Comparison of ENCODE assay signal across 23 mouse cellular contexts in the genomic region with DNA sequence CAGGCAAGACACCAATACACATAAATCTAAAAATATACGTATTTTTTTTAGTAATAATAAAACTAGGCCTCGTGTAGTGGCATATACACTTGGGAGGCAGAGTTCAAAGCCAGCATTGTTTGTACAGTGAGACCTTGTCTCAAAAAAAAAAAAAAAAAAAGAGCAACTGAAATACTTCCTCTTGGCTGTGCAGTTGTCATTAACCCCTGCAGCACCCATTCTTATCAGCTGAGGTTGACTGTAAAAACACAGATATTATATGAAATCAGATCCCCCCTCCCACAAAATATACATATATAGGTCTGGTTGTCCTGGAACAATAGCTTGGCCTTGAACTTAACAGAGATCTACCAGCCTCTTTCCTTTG. TPM values are rescaled to one million over a fixed set of nuclear protein-coding genes. Genes with fewer than 3 reads are reported as not detected.
DNase-seq lines count a peak whose midpoint lies in the region; ATAC-seq and TF ChIP-seq lines count a peak whose summit lies in the region.
"Had no signal": no experiment of that assay in that cellular context is flagged by ENCODE, and none has a peak within 500 bp of the region (broad histone marks: within the 10 kb centered on the region; RNA-seq: fewer than 3 reads in every experiment).

No protein-coding gene starts in this region.

- 71% methylated on average over 2 of the region's 2 CpGs for WGBS in hindbrain, embryonic 13.5 days
- WGBS in hindbrain, embryonic 12.5 days = 52% methylated on average over 2 of the region's 2 CpGs
- WGBS in kidney, postnatal 0 days = 10% methylated on average over 2 of the region's 2 CpGs

- no peaks in the 10 kb centered on the region for H3K9me3 ChIP-seq in hindbrain, embryonic 13.5 days
- no peaks in the 10 kb centered on the region for H3K9me3 ChIP-seq in hindbrain, embryonic 12.5 days (replicated peaks)
- H3K9me3 ChIP-seq in kidney, postnatal 0 days (replicated peaks; ENCODE audit: low read length) = no peaks in the 10 kb centered on the region
- H3K9me3 ChIP-seq in MEL (replicated peaks; ENCODE audit: insufficient read depth, low read length) = no peaks in the 10 kb centered on the region
- H3K9me3 ChIP-seq: embryonic facial prominence, embryonic 13.5 days; forebrain, embryonic 12.5 days; G1E; heart, embryonic 15.5 days; hindbrain, embryonic 10.5 days had no signal

- H3K4me3 ChIP-seq in hindbrain, embryonic 13.5 days = no peak overlapping the region
- no peak overlapping the region for H3K4me3 ChIP-seq in hindbrain, embryonic 12.5 days
- H3K4me3 ChIP-seq in kidney, postnatal 0 days (replicated peaks; ENCODE audit: low read depth, low read length) = no peak overlapping the region
- H3K4me3 ChIP-seq in MEL (ENCODE audit: control insufficient read depth in 1 of 2, insufficient read depth in 1 of 2, low read depth in 2 of 2, low read length in 2 of 2) = no peak overlapping the region
- H3K4me3 ChIP-seq: embryonic facial prominence, embryonic 13.5 days; forebrain, embryonic 12.5 days; heart, adult 2 months; heart, embryonic 15.5 days; hindbrain, embryonic 10.5 days had no signal

- no peaks in the 10 kb centered on the region for H3K27me3 ChIP-seq in hindbrain, embryonic 13.5 days
- H3K27me3 ChIP-seq in hindbrain, embryonic 12.5 days = no peaks in the 10 kb centered on the region
- H3K27me3 ChIP-seq in kidney, postnatal 0 days (ENCODE audit: insufficient read depth, low read length) = no peaks in the 10 kb centered on the region
- H3K27me3 ChIP-seq in MEL (ENCODE audit: control insufficient read depth in 1 of 2, insufficient read depth in 2 of 2, low read length in 2 of 2) = no peaks in the 10 kb centered on the region
- H3K27me3 ChIP-seq: embryonic facial prominence, embryonic 13.5 days; forebrain, embryonic 12.5 days; heart, embryonic 15.5 days had no signal

- no peak overlapping the region for H3K4me2 ChIP-seq in hindbrain, embryonic 13.5 days
- H3K4me2 ChIP-seq in hindbrain, embryonic 12.5 days (replicated peaks) = no peak overlapping the region
- H3K4me2 ChIP-seq in kidney, postnatal 0 days (ENCODE audit: low read length) = no peak overlapping the region
- H3K4me2 ChIP-seq: embryonic facial prominence, embryonic 13.5 days; forebrain, embryonic 12.5 days; heart, embryonic 11.5 days; heart, embryonic 15.5 days had no signal

- TF ChIP-seq RAD21 in MEL (IDR thresholded peaks at IDR 0.05; ENCODE audit: low read depth, low read length) = no peak

- H3K36me3 ChIP-seq in hindbrain, embryonic 13.5 days = peaks cover 55% of the 10 kb centered on the region
- peaks cover 46% of the 10 kb centered on the region for H3K36me3 ChIP-seq in hindbrain, embryonic 12.5 days
- H3K36me3 ChIP-seq in kidney, postnatal 0 days (ENCODE audit: insufficient read depth, low read length) = peaks cover 22% of the 10 kb centered on the region
- H3K36me3 ChIP-seq in MEL (ENCODE audit: control insufficient read depth in 1 of 2, insufficient read depth in 2 of 2, low read length in 2 of 2) = peaks cover 7 to 14% of the 10 kb centered on the region in 2 experiments

- H3K9ac ChIP-seq in hindbrain, embryonic 13.5 days = 0 out of 2 replicates have a peak overlapping the region, but pooled peaks have one; percentile 15
- H3K9ac ChIP-seq in hindbrain, embryonic 12.5 days = no peak overlapping the region
- no peak overlapping the region for H3K9ac ChIP-seq in kidney, postnatal 0 days (ENCODE audit: low read depth, low read length)
- no peak overlapping the region for H3K9ac ChIP-seq in MEL (ENCODE audit: control insufficient read depth, low read depth, low read length, poor library complexity, severe bottlenecking)
- H3K9ac ChIP-seq: embryonic facial prominence, embryonic 13.5 days; forebrain, embryonic 12.5 days; heart, embryonic 15.5 days had no signal

- TF ChIP-seq CTCF in kidney, postnatal 0 days (IDR thresholded peaks at IDR 0.05; ENCODE audit: low read depth) = no peak
- TF ChIP-seq CTCF in MEL (IDR thresholded peaks at IDR 0.05 in 2 of 3, conservative IDR thresholded peaks at IDR 0.05 in 1 of 3; ENCODE audit: control insufficient read depth in 1 of 3, insufficient read depth in 1 of 3, low read depth in 2 of 3, low read length in 3 of 3, poor library complexity in 1 of 3, severe bottlenecking in 1 of 3) = no peak

- no peak overlapping the region for H3K27ac ChIP-seq in hindbrain, embryonic 13.5 days
- H3K27ac ChIP-seq in hindbrain, embryonic 12.5 days = no peak overlapping the region
- H3K27ac ChIP-seq in kidney, postnatal 0 days = no peak overlapping the region
- H3K27ac ChIP-seq in MEL (ENCODE audit: control insufficient read depth, low read depth, low read length) = no peak overlapping the region
- H3K27ac ChIP-seq: forebrain, embryonic 12.5 days; heart, adult 2 months; heart, embryonic 15.5 days; hindbrain, embryonic 10.5 days had no signal

- no peak for ATAC-seq in hindbrain, embryonic 13.5 days (ENCODE audit: low FRiP score)
- ATAC-seq in hindbrain, embryonic 12.5 days (ENCODE audit: low FRiP score) = no peak
- no peak for ATAC-seq in kidney, postnatal 0 days (replicated peaks; ENCODE audit: low FRiP score, low read depth)
- ATAC-seq: forebrain, embryonic 16.5 days had no signal

- H3K79me2 ChIP-seq in MEL (ENCODE audit: control insufficient read depth, insufficient read depth, low read length, poor library complexity) = no peaks in the 10 kb centered on the region

- DNase-seq in kidney, postnatal 0 days (ENCODE audit: low spot score) = peak; percentile 27
- no peak for DNase-seq in kidney, postnatal 36 days
- DNase-seq in 416B (ENCODE audit: low read depth) (peak; percentile 36), MEL (ENCODE audit: low read depth, low spot score) (peak; percentile 77)
- DNase-seq in urinary bladder, postnatal 10 days (ENCODE audit: low spot score) = no peak
- DNase-seq in testis, postnatal 14 days (ENCODE audit: low spot score) = no peak
- DNase-seq: adrenal gland, postnatal 10 days; cerebellum, adult 18-20 months; cerebellum, adult 9-11 months; cerebellum, postnatal 36 days; gastrocnemius, postnatal 10 days; heart, adult 2 months; heart, postnatal 14 days had no signal

- TF ChIP-seq POLR2A in MEL (IDR thresholded peaks at IDR 0.05; ENCODE audit: control insufficient read depth in 1 of 2, insufficient read depth in 1 of 2, low read depth in 1 of 2, low read length in 2 of 2, poor library complexity in 1 of 2) = peak in 1 of 2 experiments; percentile 38; a peak in 1 of 4 replicates

- peak; percentile 79 for TF ChIP-seq EP300 in MEL (IDR thresholded peaks at IDR 0.05; ENCODE audit: low read depth in 1 of 2, low read length in 2 of 2)

- H3K4me1 ChIP-seq in hindbrain, embryonic 13.5 days (replicated peaks) = peaks cover 34% of the 10 kb centered on the region
- H3K4me1 ChIP-seq in hindbrain, embryonic 12.5 days = peaks cover 22% of the 10 kb centered on the region
- H3K4me1 ChIP-seq in kidney, postnatal 0 days (replicated peaks; ENCODE audit: insufficient read depth, low read length) = peaks cover 11% of the 10 kb centered on the region; the same call in 1 of the 2 replicates
- H3K4me1 ChIP-seq in MEL (ENCODE audit: control insufficient read depth in 1 of 2, insufficient read depth in 2 of 2, low read length in 2 of 2) = peaks cover 7 to 26% of the 10 kb centered on the region in 2 experiments

TF ChIP-seq in MEL, 35 proteins besides CTCF, POLR2A, EP300 and RAD21 (continues in another document):
- TF ChIP-seq KAT2A (conservative IDR thresholded peaks at IDR 0.05; ENCODE audit: low read depth, low read length) = no peak
- peak; percentile 97 for TF ChIP-seq RCOR1 (IDR thresholded peaks at IDR 0.05; ENCODE audit: low read depth, low read length)

RNA-seq across cellular contexts. Expression of a gene that starts 2.9 kb away (rescaled TPM):
- polyA plus RNA-seq in hindbrain, embryonic 13.5 days (2015; fragmentation: Nextera tagmentation; extraction: Ambion mirVana) = 6.3 and 17.2 TPM in 2 replicates
- polyA plus RNA-seq in hindbrain, embryonic 12.5 days (2016; fragmentation: Nextera tagmentation; extraction: Ambion mirVana) = 4.3 and 6.6 TPM in 2 replicates
- polyA plus RNA-seq in kidney, postnatal 0 days (2015; fragmentation: Nextera tagmentation; extraction: Ambion mirVana) = 1.8 TPM in 1 of 2 replicates, not detected in the other
- total RNA-seq in MEL (2012; rRNA removed) = not detected in 2 replicates
- not detected for polyA plus RNA-seq in MEL (2012; ENCODE audit: insufficient read depth in 1 of 2, insufficient read length in 2 of 2, low read depth in 1 of 2, low replicate concordance in 2 of 2, missing spikeins in 1 of 2)
- total RNA-seq: G1E; gastrocnemius, postnatal 10 days; heart, adult 2 months; heart, postnatal 14 days had no signal
- polyA plus RNA-seq: frontal cortex, adult 2 months; G1E; heart, adult 2 months had no signal

RNA-seq across cellular contexts. Expression of a gene that starts 10.4 kb away (rescaled TPM):
- 48.9 and 49.6 TPM in 2 replicates for polyA plus RNA-seq in hindbrain, embryonic 13.5 days (2015; fragmentation: Nextera tagmentation; extraction: Ambion mirVana)
- 45.5 and 46.0 TPM in 2 replicates for polyA plus RNA-seq in hindbrain, embryonic 12.5 days (2016; fragmentation: Nextera tagmentation; extraction: Ambion mirVana)
- polyA plus RNA-seq in kidney, postnatal 0 days (2015; fragmentation: Nextera tagmentation; extraction: Ambion mirVana) = 7.8 and 8.1 TPM in 2 replicates
- 1.7 and 2.0 TPM in 2 replicates for total RNA-seq in MEL (2012; rRNA removed)
- 1 to 10 TPM in 1 of 2 experiments, not detected in 1; 2.8 TPM for polyA plus RNA-seq in MEL (2012; ENCODE audit: insufficient read depth in 1 of 2, insufficient read length in 2 of 2, low read depth in 1 of 2, low replicate concordance in 2 of 2, missing spikeins in 1 of 2)

RNA-seq across cellular contexts. Expression of a gene that starts 11.5 kb away (rescaled TPM):
- polyA plus RNA-seq in hindbrain, embryonic 13.5 days (2015; fragmentation: Nextera tagmentation; extraction: Ambion mirVana) = 94.5 and 94.6 TPM in 2 replicates
- polyA plus RNA-seq in hindbrain, embryonic 12.5 days (2016; fragmentation: Nextera tagmentation; extraction: Ambion mirVana) = 93.0 and 94.0 TPM in 2 replicates
- 57.2 and 59.2 TPM in 2 replicates for polyA plus RNA-seq in kidney, postnatal 0 days (2015; fragmentation: Nextera tagmentation; extraction: Ambion mirVana)
- total RNA-seq in MEL (2012; rRNA removed) = 135 and 155 TPM in 2 replicates
- polyA plus RNA-seq in MEL (2012; ENCODE audit: insufficient read depth in 1 of 2, insufficient read length in 2 of 2, low read depth in 1 of 2, low replicate concordance in 2 of 2, missing spikeins in 1 of 2) = 100 to 1,000 TPM in 1 of 2 experiments, not detected in 1; 182 TPM

RNA-seq across cellular contexts. Expression of a gene that starts 18.3 kb away (rescaled TPM):
- polyA plus RNA-seq in hindbrain, embryonic 13.5 days (2015; fragmentation: Nextera tagmentation; extraction: Ambion mirVana) = 6.1 and 7.1 TPM in 2 replicates
- polyA plus RNA-seq in hindbrain, embryonic 12.5 days (2016; fragmentation: Nextera tagmentation; extraction: Ambion mirVana) = 3.6 and 4.3 TPM in 2 replicates
- 1.6 TPM in 2 replicates for polyA plus RNA-seq in kidney, postnatal 0 days (2015; fragmentation: Nextera tagmentation; extraction: Ambion mirVana)
- total RNA-seq in MEL (2012; rRNA removed) = 0.85 and 1.8 TPM in 2 replicates
- polyA plus RNA-seq in MEL (2012; ENCODE audit: insufficient read depth in 1 of 2, insufficient read length in 2 of 2, low read depth in 1 of 2, low replicate concordance in 2 of 2, missing spikeins in 1 of 2) = 1 to 10 TPM in 1 of 2 experiments, not detected in 1; 5.5 TPM

RNA-seq across cellular contexts. Expression of a gene that starts 36.1 kb away (rescaled TPM):
- polyA plus RNA-seq in hindbrain, embryonic 13.5 days (2015; fragmentation: Nextera tagmentation; extraction: Ambion mirVana) = 148 and 150 TPM in 2 replicates
- polyA plus RNA-seq in hindbrain, embryonic 12.5 days (2016; fragmentation: Nextera tagmentation; extraction: Ambion mirVana) = 153 and 161 TPM in 2 replicates
- 185 and 191 TPM in 2 replicates for polyA plus RNA-seq in kidney, postnatal 0 days (2015; fragmentation: Nextera tagmentation; extraction: Ambion mirVana)
- 359 and 427 TPM in 2 replicates for total RNA-seq in MEL (2012; rRNA removed)
- polyA plus RNA-seq in MEL (2012; ENCODE audit: insufficient read depth in 1 of 2, insufficient read length in 2 of 2, low read depth in 1 of 2, low replicate concordance in 2 of 2, missing spikeins in 1 of 2) = 1,000 to 10,000 TPM in 1 of 2 experiments, 100 to 1,000 TPM in 1; 977 to 2,091 TPM

Comparison
In these comparisons a context has a peak if more than half of its experiments do, and no peak if none do; other contexts are left out.
1. DNase-seq: peak in kidney, postnatal 0 days (single experiment), 416B (single experiment) and MEL (single experiment); none in kidney, postnatal 36 days (0 of 2), urinary bladder, postnatal 10 days (single experiment) and testis, postnatal 14 days (single experiment).